Mouse (Mus musculus) CD4-positive, CD25-positive, alpha-beta regulatory T cell, adult 2 months (primary cell): ENCODE data around the gene Espl1.

ENCODE experiments used
- DNase-seq: peaks from one replicate; pipeline ENCODE4 v3.0.0-alpha.2; 2012; ENCODE audit warnings: low read depth, low spot score

The Espl1 gene

DNA sequence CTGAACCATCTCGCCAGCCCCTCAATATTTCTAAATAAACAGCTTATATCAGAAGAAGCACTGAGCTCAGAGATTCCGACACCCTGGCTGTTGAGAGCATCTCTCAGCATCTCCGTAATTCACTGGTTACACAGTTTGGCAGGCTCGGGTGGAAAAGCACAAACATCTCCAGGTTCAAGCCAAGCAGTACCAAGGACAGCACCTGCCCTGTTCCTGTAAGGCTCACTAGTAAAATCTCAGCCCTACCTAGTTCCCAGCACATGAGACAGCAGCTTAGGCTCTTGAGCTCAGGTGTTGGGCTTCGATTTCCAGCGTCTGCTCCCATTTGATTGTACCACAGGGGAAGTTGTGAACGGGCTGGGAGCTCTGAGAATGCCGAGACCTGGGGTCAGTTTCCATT is 39.2 kb downstream of the Espl1 start:
- DNase-seq = no peak

DNA sequence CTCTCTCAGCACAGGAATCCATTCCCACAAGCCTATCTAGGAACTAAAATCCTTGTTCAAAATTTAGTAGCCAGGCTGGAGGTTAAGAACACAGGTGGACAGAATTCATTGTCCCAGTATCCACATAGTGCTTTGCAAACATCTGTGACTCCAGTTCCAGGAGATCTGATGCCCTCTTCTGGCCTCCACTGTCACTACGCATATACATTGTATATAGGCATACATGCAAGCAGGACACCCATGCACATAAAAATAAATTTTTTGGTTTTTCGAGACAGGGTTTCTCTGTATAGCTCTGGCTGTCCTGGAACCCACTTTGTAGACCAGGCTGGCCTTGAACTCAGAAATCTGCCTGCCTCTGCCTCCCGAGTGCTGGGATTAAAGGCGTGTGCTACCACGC is 39.9 kb downstream of the Espl1 start:
- peak; percentile 56 for DNase-seq

DNA sequence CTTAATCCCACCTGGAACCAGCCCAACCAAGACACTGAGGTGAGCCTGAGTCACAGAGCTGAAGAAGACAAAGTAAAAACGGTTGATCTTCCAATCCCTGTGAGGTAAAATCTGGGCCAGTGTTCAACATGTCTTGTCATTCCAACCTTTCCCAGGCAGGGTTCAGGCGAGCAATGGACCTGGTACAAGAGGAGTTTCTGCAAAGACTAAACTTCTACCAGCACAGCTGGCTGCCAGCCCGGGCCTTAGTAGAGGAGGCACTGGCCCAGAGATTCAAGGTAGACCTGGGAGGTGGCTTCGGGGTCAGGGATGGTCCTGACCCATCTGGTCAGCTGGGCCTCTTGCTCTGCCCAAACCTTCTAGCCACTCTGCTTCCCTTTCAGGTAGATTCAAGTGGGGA is 40.9 kb downstream of the Espl1 start:
- no peak for DNase-seq

DNA sequence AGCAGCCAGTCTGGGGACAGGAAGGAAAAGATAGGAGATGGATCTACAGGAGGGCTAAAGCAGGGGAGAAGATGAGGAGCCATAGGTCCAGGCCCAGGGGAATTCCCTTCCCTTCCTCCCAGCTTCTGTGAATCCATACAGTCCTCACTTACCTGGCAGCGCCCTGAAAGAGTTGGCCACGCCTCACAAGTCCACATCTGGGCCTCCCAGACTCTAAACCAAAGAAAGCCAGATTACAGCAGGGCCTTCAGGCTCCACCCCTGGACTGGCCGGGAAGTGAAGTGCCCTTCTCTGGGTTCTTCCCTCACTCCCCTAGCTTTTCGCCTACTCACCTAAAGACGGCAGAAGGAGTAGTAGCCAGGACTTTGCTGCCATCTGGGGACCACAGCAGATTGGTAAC is 43.5 kb downstream of the Espl1 start:
- DNase-seq = no peak

DNA sequence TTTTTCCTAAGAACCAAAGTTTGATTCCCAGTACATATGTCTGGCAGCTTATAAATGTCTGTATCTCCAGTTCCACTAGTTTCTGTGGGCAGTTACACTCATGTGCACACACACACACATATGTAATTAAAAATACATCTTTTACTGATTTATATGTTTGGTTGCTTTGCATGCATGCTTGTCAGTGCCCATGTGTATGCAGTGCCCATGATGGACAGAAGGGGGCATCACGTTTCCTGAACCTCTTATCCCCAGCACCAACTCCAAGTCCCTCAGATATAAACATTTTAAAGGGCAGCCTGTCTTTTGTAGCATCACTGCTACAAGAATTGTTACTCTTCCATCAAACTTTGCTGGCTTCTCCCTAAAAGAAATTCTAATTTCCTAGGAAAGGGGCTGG is 45.5 kb downstream of the Espl1 start:
- DNase-seq = peak; percentile 82

DNA sequence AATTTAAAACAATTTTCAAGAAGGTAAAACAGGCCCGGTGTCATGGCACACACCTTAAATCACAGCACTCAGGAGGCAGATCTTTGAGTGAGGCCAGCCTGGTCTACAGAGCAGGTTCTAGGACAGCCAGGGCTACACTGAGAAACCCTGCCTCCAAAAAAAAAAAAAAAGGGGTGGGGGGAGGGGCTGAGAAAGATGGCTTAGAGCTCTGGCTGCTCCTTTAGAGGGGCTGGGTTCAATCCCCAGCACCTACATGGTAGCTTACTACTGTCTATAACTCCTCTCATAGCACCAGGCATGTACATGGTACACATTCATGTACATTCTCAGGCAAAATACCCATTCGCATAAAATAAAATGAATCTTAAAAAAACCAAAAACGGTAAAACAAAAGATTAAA is 48.4 kb downstream of the Espl1 start:
- no peak for DNase-seq

DNA sequence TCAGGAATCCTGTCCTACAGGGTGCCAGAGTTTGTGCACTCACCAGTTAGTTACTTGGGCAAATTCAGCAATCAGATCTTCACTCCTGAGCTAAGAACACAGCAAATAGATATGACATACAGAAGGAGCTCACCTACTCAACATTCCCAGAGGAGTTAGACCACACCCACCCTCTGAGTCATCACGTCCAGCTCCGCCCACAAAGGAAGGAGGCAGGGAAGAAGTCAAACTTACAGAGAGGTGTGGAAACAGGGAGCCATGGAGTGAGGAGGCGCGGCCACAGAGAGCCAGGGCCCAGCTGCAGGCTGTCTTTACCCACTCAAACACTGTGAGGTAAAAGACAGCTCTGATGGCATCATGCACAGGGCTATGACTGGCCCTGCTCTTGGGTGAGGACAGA is 50.4 kb downstream of the Espl1 start:
- DNase-seq = no peak

DNA sequence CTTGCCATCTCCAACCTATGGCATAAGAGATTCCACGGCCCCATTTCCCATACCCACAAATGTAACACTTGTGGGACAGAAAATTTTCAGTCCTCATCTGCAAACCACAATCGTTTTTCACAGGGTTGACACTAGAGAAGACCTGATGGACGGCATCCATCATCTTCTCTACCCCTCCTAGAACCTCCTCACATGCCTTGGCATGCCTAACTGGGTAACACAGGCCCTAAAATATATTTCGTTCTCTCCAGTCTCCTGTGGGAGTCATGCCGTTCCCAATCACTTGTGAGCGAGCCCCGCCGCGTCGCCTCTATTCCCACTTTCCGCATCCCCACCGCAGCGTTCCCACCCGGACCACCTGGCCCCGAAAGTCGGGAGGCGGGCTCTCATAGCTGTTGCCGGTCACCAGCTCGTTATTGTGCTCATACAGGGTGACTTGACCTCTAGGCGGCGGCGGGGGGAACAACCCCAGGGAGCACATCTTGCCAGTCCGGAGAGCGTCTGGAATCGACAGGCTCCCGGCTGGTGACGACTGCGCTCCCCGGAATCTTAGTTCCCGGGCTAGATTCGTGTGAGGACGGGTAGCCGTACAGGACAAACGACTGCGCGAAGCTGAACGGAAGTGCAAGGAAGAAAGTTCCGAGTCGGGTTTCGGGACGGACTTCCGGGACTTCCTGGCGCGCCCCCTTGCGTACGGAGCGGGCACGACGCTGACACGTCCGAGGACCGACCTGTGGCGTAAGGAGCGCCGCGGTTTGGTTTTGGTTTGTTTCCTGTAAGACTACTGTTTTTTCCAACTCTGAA is 54.3 kb downstream of the Espl1 start, which contains the start of gene Aaas:
Aaas (minus strand) TSS at position 634 of the 804 bp plus-strand sequence.
- DNase-seq = peak; percentile 98

DNA sequence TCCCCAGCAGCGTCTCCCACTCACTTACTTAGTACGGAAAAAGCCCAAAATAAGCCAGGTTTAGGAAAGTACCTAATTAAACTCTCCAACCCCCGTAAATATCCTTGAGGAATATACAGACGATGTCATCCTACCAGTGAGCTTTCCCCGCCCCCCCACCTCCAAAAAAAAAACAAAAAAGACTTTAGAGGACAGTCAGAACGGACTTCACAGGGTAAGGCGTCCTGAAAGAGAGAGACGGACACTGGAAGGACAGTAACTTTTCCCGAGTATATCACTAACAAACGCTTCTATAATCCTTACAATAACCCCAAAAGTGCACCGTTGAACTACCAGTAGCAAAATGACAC is 54.9 kb downstream of the Espl1 start:
- no peak for DNase-seq

DNA sequence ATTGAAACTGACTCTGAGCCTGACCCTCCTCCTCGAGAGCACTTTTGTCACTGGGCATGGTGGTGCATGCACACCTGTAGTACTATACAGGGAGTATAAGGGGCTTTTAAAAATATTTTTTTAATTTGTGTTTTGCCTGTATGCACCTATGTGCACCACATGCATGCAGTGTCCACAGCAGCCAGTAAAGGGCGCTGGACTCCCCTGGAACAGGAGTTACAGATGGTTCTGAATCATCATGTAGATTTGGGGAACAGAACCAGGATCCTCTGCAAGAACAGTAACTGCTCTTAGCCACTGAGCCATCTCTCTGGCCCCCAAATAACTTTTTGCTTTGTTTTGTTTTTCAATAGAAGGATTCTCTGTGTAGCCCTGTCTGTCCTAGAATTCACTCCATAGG is 56.1 kb downstream of the Espl1 start:
- DNase-seq = peak; percentile 25

DNA sequence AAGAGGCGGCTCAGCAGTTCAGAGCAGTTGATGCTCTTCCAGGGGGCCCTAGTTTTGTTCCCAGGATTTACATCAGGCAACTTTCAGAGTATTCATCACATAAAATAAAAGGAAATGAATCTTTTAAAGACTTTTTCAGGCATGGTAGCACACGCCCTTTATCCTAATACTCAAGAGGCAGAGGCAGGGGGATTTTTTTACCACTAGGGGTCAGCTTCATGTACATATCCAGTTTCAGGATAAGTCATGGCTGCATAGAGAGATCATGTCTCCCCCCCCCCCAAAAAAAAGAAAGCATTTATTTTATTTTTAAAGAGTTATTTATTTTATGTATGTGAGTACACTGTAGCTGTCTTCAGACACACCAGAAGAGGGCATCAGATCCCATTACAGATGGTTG is 57.9 kb downstream of the Espl1 start:
- DNase-seq = no peak

DNA sequence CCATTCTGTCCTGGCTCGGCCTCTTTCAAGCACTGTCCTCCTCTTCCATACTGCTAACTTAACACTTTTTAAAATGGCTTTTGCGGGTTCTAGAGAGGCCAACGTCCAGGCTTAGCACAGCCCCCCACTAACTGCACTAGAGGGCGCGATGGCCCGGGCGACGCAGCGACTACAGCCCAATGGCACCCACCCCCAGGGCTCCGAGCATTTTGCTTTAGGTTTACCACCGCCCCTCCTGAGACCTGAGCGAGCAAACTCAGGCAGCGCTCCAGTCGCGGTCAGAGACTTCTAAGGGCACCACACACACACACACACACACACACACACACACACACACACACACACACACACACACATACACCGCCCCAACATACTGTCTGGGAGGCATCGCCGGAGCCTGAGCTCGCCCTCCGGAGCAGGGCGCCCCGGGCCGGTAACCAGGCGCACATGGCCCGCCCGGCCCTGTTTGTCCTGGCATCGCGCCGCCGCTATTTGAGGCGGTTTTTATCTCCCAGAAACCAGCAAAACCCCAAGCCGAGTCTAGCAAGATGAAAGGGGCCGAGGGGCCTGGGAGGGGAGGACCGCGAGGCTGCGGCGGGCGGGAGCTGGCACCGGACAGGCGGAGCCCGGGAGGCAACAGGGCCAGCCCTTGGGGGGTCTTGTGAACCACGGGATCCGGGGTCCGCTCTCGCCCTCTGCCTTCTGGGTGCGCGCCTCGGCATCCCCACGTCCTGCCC is 59.2 kb downstream of the Espl1 start:
- DNase-seq = peak; percentile 44

DNA sequence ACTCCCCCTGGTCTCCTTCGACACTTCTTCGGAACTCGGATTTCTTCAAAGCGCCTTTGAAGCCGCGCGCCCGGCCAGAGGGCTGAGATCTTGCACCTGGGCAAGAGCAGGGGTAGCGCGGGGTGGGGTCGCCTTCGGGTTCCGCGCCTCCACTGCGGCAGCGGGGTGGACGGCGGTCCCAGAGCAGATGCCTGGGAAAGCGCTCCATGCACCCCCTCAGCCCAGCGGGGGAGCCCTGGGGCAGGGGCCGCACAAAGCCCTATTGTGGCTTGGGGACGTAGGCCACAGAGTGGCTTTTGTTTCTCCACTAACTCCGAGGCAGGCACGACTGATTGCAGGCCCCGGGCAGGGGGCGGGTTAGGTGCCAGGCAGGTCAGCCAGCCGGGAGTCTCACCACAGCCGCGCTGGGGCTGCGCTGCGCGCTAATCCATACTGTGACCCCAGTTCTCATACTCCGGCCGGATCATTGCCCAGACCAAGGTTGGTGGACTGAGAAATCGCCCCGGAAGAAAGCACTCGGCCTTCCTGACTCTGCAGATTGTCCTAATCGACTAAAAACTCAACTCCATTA is 59.9 kb downstream of the Espl1 start:
- DNase-seq = peak; percentile 27

DNA sequence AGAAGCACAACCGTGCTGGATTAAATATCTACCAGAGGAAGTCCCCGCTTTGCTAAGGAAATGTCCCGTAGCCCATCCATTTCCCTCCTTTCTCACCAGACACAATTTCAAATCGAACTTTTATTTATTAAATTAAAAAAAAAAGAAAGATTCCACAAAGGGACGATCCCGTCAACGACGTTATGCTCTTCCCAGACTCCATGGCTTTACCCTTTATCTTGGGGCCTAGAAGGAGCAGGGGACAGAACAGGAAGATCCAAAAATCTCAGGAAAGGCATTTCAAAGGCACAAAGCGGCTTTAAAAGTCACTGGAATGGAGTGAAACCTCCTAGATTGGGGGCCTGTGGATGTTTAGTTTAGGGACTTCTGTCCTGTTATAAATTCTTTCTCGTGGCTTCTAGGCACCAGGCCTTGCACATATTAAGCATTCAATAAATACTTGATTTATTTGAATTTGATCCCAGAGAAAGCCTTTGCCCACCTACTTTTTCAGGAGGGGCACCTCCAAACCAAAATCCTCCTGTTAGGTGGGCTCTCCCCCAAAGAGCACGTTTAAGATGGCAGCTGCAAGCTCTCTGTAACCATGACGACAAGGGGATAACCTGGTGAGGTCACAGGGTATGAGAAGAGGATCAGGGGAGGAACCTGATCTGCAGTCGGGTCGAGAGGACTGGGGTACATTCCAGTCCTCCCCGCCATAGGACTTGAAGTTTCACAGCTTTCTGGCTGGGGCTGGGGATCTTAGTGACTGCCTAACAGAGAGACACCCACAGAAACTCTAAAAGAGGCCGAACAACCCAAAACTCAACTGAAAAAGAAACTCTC is 60.6 kb downstream of the Espl1 start:
- DNase-seq = no peak

DNA sequence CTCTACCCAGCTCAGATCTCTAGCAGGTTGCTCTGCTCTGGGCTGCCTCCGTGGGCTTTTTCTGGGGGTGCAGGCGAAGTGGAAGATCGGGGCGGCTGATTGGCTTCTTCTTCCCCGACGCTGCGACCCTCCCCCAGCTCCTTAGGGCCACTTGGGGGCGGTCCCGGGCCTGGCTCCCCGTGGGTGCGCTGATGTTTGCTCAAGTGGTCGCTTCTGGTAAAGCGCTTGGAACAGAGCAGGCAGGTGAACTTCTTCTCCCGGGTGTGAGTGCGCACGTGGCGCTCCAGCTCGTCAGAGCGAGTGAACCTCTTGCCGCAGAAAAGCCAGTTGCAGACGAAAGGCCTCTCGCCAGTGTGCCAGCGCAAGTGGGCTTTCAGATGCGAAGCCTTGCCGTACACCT is 62.1 kb downstream of the Espl1 start:
- DNase-seq = no peak

DNA sequence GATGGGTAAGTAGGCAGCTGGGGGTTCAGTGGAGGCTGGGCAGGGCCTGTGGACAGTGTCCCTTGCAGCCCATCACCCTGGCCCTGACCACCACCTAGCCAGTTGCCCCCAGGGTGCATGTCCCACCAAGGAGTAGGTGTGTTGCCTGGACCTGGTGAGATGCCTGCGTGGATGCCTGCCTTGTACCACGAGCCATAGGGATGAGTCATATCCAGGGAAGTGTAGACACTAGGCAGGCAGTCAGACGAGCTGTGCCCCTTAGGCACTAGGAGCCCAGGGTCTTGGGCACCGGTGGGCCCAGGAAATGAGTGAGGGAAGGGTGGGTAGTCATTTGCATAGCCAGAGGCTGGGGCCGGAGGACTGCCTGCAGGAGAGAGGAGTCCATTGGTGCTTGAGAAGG is 62.8 kb downstream of the Espl1 start:
- no peak for DNase-seq

DNA sequence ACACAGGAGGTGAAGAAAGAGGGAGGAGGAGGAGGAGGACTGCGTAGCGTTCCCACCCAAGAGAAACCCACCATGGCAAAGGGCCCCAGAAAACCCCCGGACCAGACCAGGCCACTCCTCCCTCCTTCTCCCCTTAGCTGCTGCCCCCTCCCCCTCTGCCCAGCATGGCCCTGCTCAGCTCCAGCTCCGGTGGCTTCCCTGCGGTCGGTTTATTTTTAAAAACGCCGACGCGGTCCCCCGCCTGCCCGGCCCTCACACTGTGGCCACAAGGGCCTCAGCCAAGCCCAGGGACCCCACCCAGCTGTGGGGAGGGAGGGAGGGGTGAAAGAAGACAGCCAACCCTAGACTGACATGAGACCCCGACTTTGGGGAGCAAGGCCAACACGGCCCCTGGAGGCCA is 66.6 kb downstream of the Espl1 start:
- no peak for DNase-seq

DNA sequence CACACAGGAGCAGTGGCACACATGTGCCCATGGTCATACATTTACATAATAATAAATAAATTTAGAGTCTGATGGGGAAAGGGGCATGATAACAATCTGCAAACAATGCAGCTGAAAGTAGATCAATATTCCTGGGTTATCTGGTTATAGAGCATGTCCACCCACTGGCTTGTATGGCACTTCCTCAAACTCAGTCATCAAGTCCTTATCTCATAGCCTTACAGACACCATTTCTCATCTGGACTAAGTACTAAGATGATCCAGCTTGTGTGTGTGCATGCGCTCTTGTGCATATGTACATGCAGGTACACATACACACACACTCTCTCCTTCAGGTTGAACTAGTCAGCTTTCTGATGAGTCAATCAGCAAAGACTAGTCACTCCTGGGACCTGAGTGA is 68.6 kb downstream of the Espl1 start:
- no peak for DNase-seq

DNA sequence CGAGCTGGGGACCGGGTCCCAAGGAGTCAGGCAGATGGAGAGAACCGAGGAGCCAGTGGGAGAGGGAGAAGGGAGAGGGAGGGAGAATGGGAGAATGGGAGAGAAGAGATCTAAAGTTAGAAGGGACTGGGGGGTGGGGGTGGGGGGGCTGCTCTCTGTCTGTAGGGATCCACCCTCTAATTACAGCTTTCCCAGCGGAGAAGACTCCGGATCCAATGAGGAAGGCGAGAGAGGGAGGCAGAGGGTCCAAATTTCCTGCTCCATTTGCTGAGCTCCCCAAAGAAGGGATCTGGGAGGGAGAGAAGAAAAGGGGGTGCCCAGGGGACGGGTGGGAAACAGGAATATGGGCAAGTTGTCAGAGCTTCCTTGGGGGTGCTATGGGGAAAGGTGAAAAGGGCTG is 70.2 kb downstream of the Espl1 start:
- no peak for DNase-seq

DNA sequence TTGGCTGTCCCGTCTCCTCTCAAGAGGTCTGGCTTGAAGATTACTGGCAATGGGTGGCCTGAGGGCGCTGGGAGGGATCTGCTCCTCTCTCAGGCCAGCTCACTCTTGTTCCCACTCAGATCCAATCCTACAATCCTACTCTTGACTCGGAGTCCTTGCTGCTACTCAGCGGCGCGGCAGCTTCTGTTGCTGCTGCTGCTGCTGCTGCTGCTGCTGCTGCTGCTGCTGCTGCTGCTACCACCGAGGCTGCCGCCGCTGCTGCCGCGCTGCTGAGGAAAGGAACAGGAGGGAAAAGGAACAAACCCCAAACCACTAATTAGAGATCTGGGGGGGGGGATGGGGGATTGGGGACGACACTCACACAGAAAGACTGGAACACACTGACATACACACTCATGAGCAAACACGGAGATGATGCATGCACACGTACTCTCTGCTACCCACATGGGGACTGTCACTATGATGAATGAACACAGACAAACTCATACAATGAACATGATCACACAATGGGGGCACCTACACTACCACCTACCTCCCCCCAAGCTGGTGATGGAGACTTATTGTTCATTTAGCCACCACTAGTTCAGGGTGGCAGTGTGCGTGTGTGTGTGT is 70.8 kb downstream of the Espl1 start, which contains the start of gene Sp7:
Sp7 (minus strand) TSS at position 450 of the 612 bp plus-strand sequence.
- no peak for DNase-seq

DNA sequence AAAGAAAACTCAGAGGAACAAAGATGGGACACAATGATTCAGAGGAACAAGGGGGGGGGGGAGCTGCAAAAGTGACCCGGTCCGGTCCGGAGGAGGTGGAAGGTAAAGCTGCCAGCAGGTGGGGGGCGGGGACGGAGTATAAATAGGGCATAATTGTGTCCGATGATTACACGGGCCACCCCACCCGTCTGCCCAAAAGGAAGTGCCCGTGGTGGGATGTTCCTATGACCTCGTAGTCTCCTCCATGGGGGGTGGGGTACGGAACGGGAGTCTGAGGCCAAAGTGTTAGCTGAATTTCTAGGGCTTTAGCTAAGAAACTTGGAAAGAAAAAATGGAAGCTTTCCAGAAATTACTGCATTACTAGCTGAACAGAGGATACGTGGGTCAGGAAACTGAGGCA is 73.9 kb downstream of the Espl1 start:
- no peak for DNase-seq

DNA sequence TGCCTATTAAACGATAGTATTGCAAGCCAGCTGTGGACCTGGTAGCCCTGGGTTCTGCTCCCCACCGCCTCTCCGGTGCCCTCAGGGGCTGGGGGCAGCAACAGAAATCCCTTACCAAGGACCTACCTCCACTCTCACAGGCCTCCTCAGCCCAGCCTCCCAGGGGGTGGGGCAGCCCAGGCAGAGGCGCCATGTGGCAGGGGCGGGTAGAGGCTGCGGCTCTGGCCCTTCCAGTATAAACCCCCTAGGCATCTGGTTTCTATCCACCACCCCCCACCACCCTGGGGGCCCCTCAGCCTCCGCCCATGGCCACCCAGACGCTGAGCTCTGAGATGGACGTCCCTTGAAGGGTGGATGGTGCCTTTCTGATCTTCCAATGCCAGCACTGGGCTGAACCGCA is 74.7 kb downstream of the Espl1 start:
- no peak for DNase-seq
